Mouse (Mus musculus) neural tube, embryonic 11.5 days (tissue): ENCODE measurements around the gene Tnnc2. TPM values are rescaled to one million over a fixed set of nuclear protein-coding genes. Genes with fewer than 3 reads are reported as not detected.

Source experiments
- ATAC-seq: fragments of 200-750 bp; cut with Nextera tagmentation; 2 replicates; pipeline ENCODE4 v1.8.0; 2017; ENCODE audit warnings: moderate number of reproducible peaks, mild to moderate bottlenecking, moderate TSS enrichment, moderate library complexity; ENCODE audit not compliant: insufficient read depth, low FRiP score, low TSS enrichment
- DNase-seq: peaks from one replicate; pipeline ENCODE4 v3.0.0-alpha.2; 2015; ENCODE audit warnings: low spot score
- H3K27ac ChIP-seq: fragments of 300-500 bp; sonication (generic); 2 replicates; pipeline ENCODE4 v1.5.1; 2014; ENCODE audit warnings: low read depth, mild to moderate bottlenecking, low read length
- H3K27me3 ChIP-seq: fragments of 300-500 bp; sonication (generic); 2 replicates; pipeline ENCODE4 v1.6.1; 2014; ENCODE audit warnings: mild to moderate bottlenecking, low read length, mixed read lengths; ENCODE audit not compliant: control insufficient read depth, insufficient read depth
- H3K36me3 ChIP-seq: fragments of 300-500 bp; sonication (generic); 2 replicates; pipeline ENCODE4 v1.6.1; 2014; ENCODE audit warnings: mild to moderate bottlenecking, low read length, moderate library complexity, mixed read lengths; ENCODE audit not compliant: control insufficient read depth, insufficient read depth
- H3K4me1 ChIP-seq: fragments of 300-500 bp; sonication (generic); 2 replicates; pipeline ENCODE4 v1.6.1; 2014; ENCODE audit warnings: low read length, mixed read lengths; ENCODE audit not compliant: control insufficient read depth, insufficient read depth
- H3K4me2 ChIP-seq: fragments of 300-500 bp; sonication (generic); 2 replicates; pipeline ENCODE4 v1.6.1; 2014; ENCODE audit warnings: low read depth, mild to moderate bottlenecking, moderate library complexity
- H3K4me3 ChIP-seq: fragments of 300-500 bp; sonication (generic); 2 replicates; pipeline ENCODE4 v1.5.1; 2014; ENCODE audit warnings: low read depth, low read length
- H3K9ac ChIP-seq: fragments of 300-500 bp; sonication (generic); 2 replicates; pipeline ENCODE4 v1.6.1; 2014; ENCODE audit warnings: mild to moderate bottlenecking, low read length
- H3K9me3 ChIP-seq: fragments of 300-500 bp; sonication (generic); 2 replicates; pipeline ENCODE4 v1.6.1; 2016; ENCODE audit warnings: low read length; ENCODE audit not compliant: control insufficient read depth
- WGBS: fragments of 180-500 bp; shearing (Covaris S2); extraction: QIAGEN DNeasy Blood & Tissue Kit; methylation state at CpG from one replicate; pipeline ENCODE4 v1.1.7; 2014; 5-methylcytosine and 5-hydroxymethylcytosine counted together
- polyA plus RNA-seq: library from polyadenylated mRNA; unstranded; fragments of >200 nt; fragmentation: Nextera tagmentation; extraction: Ambion mirVana; gene quantifications from 2 replicates; pipeline ENCODE4 v1.2.1, GENCODE M21; 2014

Gene Tnnc2
- polyA plus RNA-seq, 1 experiment from 2014 or later = 43.2 TPM

DNA sequence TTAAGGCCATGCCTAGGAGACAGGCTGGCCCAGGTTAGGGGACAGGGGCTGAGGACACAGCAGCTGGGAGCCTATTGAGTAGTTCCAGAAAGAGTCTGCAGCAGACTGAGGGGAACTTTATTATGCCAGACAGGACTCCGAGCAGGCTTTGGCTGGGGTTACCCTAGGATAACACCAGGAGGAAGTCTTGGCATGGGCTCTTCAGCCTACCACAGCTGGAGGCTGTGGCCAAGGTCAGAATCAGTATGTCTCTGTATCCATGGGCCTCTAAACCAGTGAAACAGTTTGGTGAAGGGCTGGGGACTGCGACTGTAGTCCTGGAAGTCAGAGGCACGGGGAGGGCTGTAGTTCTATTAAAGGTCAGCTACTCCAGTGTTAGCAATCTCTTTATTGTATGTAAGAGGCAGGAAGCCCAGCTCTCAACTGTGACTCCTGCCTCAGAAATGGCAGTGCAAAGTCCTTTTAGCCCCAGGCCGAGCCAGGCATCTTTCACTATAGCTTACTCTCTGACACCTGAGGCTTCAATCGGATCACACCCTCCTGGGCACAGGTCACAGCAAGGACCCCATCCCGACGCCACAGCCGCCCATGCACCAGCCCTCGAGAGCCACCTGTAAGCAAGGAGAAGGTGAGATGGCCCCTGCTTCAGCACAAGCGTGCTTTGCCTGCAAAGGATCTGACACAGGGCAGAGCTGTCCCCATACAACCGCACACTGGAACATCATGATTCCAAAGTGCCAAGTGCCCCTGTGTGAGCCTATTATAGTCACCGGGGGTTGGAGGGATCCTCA, 12.8 kb upstream of the Tnnc2 start:
- Histone ChIP-seq H3K4me3 (no peak overlapping the region), H3K4me1 (no peaks in the 10 kb centered on the region), H3K36me3 (peaks cover 2% of the 10 kb centered on the region; the same call in 1 of the 2 replicates), H3K4me2 (no peak overlapping the region), H3K9ac (no peak overlapping the region), H3K9me3 (no peaks in the 10 kb centered on the region), H3K27ac (no peak overlapping the region), H3K27me3 (no peaks in the 10 kb centered on the region)
- 94% methylated on average over 12 of the region's 12 CpGs for WGBS
- ATAC-seq = no peak
- DNase-seq = no peak

DNA sequence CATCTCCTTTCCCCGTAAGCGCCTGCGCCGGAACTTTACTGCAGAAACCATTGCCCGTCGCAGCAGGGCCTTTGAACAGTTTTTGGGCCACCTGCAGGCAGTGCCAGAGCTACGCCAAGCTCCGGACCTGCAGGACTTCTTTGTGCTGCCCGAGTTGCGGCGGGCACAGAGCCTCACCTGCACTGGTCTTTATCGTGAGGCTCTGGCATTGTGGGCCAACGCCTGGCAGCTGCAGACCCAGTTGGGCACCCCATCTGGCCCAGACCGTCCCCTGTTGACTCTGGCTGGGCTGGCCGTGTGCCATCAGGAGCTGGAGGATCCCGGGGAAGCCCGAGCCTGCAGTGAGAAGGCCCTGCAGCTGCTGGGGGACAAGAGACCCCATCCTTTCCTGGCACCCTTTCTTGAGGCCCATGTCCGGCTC, 12.1 kb upstream of the Tnnc2 start:
- Histone ChIP-seq H3K4me2 (no peak overlapping the region), H3K4me1 (no peaks in the 10 kb centered on the region), H3K9ac (no peak overlapping the region), H3K9me3 (no peaks in the 10 kb centered on the region), H3K27ac (no peak overlapping the region), H3K4me3 (no peak overlapping the region), H3K36me3 (peaks cover 2% of the 10 kb centered on the region; the same call in 1 of the 2 replicates), H3K27me3 (no peaks in the 10 kb centered on the region)
- ATAC-seq (no peak), DNase-seq (no peak)
- WGBS = 92% methylated on average over 18 of the region's 18 CpGs

DNA sequence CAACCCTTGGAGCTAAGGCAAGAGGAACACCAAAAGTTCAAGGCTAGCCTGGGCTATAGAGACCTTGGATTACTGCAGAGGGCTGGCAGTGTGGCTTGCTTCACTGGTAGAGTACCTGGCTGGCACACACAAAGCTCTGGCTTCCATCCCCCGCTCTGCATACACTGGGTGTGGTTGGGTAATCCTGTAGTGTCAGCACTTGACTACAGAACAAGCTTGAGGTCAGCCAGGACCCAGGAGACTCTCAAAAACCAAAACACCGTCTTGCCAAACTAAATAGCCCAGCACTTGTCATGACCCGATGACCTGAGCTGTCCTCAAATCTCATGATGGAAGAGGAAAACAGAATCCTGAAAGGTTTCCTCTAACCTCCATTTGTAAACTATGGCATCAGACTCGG, 10.7 kb upstream of the Tnnc2 start:
- no peak overlapping the region for H3K27ac ChIP-seq
- no peak overlapping the region for H3K9ac ChIP-seq
- H3K36me3 ChIP-seq = peaks cover 2% of the 10 kb centered on the region; the same call in 1 of the 2 replicates
- no peak overlapping the region for H3K4me2 ChIP-seq
- no peak overlapping the region for H3K4me3 ChIP-seq
- DNase-seq (no peak), ATAC-seq (no peak)
- no peaks in the 10 kb centered on the region for H3K9me3 ChIP-seq
- H3K27me3 ChIP-seq = no peaks in the 10 kb centered on the region
- no peaks in the 10 kb centered on the region for H3K4me1 ChIP-seq
- WGBS = 87% methylated on average over 4 of the region's 4 CpGs

DNA sequence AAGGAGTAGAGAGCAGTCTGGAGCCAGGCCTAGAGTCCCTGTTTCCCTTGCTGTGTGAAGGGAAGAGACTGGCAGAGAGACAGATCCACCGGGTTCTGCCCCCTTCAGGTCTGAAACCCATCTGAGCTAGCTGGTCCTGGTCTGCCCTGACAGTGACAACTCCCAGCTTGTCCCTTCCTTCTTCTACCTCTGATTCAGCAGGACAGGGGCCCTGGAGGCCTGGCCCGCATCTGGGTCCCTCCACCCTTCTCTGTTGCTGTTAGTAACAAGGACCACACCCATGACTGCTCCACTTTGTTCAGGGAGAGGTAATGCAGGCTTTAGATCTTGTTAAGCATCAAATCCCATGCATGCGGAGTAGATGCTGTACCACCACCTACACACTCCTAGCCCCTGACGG, 8.6 kb upstream of the Tnnc2 start:
- no peaks in the 10 kb centered on the region for H3K27me3 ChIP-seq
- H3K27ac ChIP-seq = no peak overlapping the region
- no peaks in the 10 kb centered on the region for H3K4me1 ChIP-seq
- H3K9me3 ChIP-seq = no peaks in the 10 kb centered on the region
- H3K9ac ChIP-seq = no peak overlapping the region
- H3K4me2 ChIP-seq = no peak overlapping the region
- H3K4me3 ChIP-seq = no peak overlapping the region
- DNase-seq = no peak
- WGBS = 81% methylated on average over 4 of the region's 4 CpGs
- H3K36me3 ChIP-seq = peaks cover 2% of the 10 kb centered on the region; the same call in 1 of the 2 replicates
- no peak for ATAC-seq

DNA sequence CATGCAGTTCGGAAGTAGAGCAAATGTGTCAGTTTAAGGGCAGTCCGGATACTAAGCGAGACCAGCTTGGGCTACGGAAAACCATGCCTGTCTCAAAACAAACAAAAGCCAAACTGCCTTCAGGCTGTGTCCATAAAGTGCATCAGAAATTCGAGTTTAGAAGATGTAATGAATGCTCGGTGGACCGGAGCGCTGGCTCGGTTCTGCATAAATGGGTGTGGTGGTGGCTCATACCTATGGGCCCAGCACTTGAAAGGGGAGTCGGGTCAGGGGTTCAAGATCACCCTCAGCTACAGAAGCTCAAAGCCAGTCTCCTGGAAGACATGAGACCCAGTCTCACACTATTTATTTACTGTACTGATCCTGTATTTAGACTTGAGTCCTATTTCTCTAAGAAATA, 8.0 kb upstream of the Tnnc2 start:
- Histone ChIP-seq H3K9me3 (no peaks in the 10 kb centered on the region), H3K9ac (no peak overlapping the region), H3K27ac (no peak overlapping the region), H3K4me3 (no peak overlapping the region), H3K4me1 (no peaks in the 10 kb centered on the region), H3K36me3 (peaks cover 2% of the 10 kb centered on the region; the same call in 1 of the 2 replicates), H3K27me3 (no peaks in the 10 kb centered on the region), H3K4me2 (no peak overlapping the region)
- ATAC-seq = no peak
- WGBS = 86% methylated on average over 10 of the region's 10 CpGs
- no peak for DNase-seq

DNA sequence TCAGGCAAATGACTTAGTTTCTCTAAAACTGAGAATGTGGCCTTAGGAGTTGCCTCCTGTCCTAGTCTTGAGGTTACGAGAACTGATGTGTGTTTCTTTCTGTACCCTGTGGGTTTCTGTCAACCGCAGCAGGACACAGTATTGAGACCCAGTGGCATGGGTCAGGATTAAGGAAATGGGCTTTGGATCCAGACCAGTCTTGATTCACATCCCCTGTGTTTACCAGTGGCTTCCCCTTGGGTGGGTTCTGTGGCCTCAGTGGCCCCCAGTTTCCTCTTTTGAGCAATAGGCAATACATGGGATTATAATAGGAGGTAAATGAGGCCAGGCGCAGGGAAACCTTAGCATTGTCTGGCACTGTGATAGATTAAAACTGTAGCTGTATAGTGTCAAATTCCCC, 7.3 kb upstream of the Tnnc2 start:
- 85% methylated on average over 3 of the region's 3 CpGs for WGBS
- no peaks in the 10 kb centered on the region for H3K4me1 ChIP-seq
- H3K36me3 ChIP-seq = 0 out of 2 replicates have a peak, but pooled peaks cover 2% of the 10 kb centered on the region
- no peak overlapping the region for H3K9ac ChIP-seq
- ATAC-seq (no peak), DNase-seq (no peak)
- H3K4me2 ChIP-seq = peak overlapping the region; percentile 81; the same call in 1 of the 2 replicates
- no peak overlapping the region for H3K27ac ChIP-seq
- no peak overlapping the region for H3K4me3 ChIP-seq
- H3K9me3 ChIP-seq = no peaks in the 10 kb centered on the region
- no peaks in the 10 kb centered on the region for H3K27me3 ChIP-seq

DNA sequence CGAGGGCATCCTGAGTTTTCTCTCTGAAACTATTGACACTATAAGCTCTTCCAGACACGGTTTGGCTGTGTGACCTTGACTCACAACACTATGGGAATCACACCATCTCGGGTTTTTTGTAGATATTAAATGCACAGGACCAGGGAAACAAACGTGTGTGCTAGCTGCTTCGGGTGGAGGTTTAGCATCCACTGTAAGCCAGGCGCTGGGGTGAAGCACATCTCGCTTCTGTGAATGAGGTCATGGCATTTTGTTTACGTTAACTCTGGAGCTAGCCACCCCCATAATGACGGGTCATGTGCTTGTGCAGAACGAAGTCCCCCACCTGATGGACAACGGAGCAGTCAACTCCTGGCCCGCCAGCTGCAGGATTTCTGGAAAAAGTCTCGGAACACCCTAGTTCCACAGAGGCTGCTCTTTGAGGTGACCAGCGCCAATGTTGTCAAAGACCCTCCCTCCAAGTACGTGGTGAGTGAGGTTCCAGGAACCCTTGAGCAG, 6.7 kb upstream of the Tnnc2 start:
- no peaks in the 10 kb centered on the region for H3K36me3 ChIP-seq
- DNase-seq (peak; percentile 28), ATAC-seq (no peak)
- peak overlapping the region; percentile 81 for H3K4me2 ChIP-seq
- peak overlapping the region; percentile 72 for H3K9ac ChIP-seq
- 10% methylated on average over 15 of the region's 15 CpGs for WGBS
- H3K9me3 ChIP-seq = no peaks in the 10 kb centered on the region
- peak overlapping the region; percentile 61 for H3K4me3 ChIP-seq
- no peaks in the 10 kb centered on the region for H3K27me3 ChIP-seq
- H3K4me1 ChIP-seq = no peaks in the 10 kb centered on the region
- no peak overlapping the region for H3K27ac ChIP-seq

DNA sequence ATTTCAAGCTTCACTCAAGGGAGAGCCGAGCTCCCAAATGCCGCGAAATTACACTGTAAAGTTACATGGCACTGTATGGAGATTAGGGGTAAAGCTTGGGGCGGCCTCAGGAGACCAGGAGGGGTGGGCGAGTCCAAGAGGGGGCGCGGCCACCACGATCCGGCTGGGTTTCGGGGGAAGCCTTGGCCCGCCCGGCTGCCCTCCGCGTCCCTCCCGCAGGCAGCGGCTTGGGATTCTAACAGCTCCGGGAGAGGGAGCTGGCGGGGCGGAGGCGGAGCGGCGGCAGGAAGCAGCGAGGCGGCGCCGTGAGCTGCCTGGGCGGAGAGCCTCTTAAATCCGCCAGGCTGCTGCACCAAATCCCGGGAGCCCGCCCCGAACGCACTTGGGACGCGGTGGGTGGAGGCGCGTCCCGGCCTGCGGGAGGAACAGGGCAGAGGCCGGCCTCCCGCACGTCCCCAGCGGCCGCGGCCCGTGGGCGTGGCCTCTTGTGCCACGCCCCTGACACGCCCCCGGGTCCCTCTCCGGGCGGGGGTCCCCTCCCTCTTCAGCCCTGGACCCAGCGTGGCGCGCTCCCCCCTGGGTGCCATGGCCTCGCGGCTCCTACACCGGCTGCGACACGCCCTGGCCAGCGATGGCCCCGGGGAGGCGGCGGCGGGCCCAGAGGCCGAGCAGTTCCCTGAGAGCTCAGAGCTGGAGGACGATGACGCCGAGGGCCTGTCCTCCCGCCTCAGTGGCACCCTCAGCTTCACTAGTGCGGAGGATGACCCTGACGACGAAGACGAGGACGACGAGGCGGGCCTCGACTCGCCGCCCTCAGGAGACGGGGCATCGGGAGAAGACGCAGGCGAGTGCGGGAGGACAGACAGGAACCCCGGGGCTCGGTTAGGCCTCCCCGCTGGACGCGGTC, 6.0 kb upstream of the Tnnc2 start, which contains the start of gene Snx21:
Snx21 (plus strand) TSS at position 343 of the 907 bp plus-strand sequence.
- Histone ChIP-seq H3K9ac (peak within 1 kb of the TSS; percentile 72), H3K9me3 (no peaks in the 10 kb centered on the region), H3K27me3 (no peaks in the 10 kb centered on the region), H3K27ac (peak within 1 kb of the TSS; percentile 62), H3K4me1 (no peaks in the 10 kb centered on the region), H3K4me2 (peak within 1 kb of the TSS; percentile 81), H3K4me3 (peak within 1 kb of the TSS; percentile 61), H3K36me3 (no peaks in the 10 kb centered on the region)
- DNase-seq (peak; percentile 90), ATAC-seq (peak; percentile 91)
- WGBS = under 1% methylated on average over 68 of the region's 89 CpGs
